Comparison of ENCODE assay signal across 8 mouse cellular contexts in the genomic region with DNA sequence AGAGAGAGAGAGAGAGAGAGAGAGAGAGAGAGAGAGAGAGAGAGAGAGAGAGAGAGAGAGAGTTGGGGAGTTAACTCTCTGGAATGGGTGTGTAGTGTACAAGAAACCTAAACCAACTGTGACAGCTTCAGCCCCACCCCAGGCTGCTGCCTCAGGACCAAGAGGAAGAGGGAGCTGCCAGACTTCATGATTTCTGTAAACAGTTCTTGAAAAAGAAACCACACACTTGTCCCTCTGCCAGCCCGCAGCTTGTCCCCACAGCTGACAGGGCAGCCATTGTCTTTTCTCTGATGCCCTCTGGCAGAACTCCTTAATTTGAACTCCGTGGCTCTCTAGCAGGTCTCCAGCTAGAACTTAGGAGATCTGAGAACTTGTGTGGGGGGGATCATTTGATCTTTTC. TPM values are rescaled to one million over a fixed set of nuclear protein-coding genes. Genes with fewer than 3 reads are reported as not detected.
DNase-seq lines count a peak whose midpoint lies in the region; ATAC-seq and TF ChIP-seq lines count a peak whose summit lies in the region.

No protein-coding gene starts in this region.

- H3K4me3 ChIP-seq in kidney, embryonic 14.5 days (ENCODE audit: low read length) = no peak overlapping the region
- H3K4me3 ChIP-seq in lung, embryonic 14.5 days (ENCODE audit: low read depth, low read length) = no peak overlapping the region
- H3K4me3 ChIP-seq in intestine, embryonic 15.5 days (replicated peaks) = no peak overlapping the region

- H3K4me1 ChIP-seq in kidney, embryonic 14.5 days (ENCODE audit: control insufficient read depth, insufficient read depth, low read length) = no peaks in the 10 kb centered on the region
- H3K4me1 ChIP-seq in lung, embryonic 14.5 days (ENCODE audit: insufficient read depth) = no peaks in the 10 kb centered on the region; the same call in 1 of the 2 replicates
- 0 out of 2 replicates have a peak, but pooled peaks cover 2% of the 10 kb centered on the region for H3K4me1 ChIP-seq in intestine, embryonic 15.5 days (replicated peaks)

- no peak for ATAC-seq in kidney, embryonic 14.5 days (ENCODE audit: low FRiP score, low TSS enrichment)
- peak; percentile 70; the same call in 1 of the 2 replicates for ATAC-seq in lung, embryonic 14.5 days (ENCODE audit: insufficient read depth)
- ATAC-seq in intestine, embryonic 15.5 days = no peak

- no peak for TF ChIP-seq CTCF in lung, embryonic 14.5 days (IDR thresholded peaks at IDR 0.05; ENCODE audit: low read depth)

- no peak overlapping the region for H3K27ac ChIP-seq in kidney, embryonic 14.5 days (ENCODE audit: low read depth, low read length)
- H3K27ac ChIP-seq in lung, embryonic 14.5 days (ENCODE audit: low read depth) = no peak overlapping the region
- no peak overlapping the region for H3K27ac ChIP-seq in intestine, embryonic 15.5 days

- H3K36me3 ChIP-seq in kidney, embryonic 14.5 days (ENCODE audit: control insufficient read depth, insufficient read depth, low read length) = no peaks in the 10 kb centered on the region
- no peaks in the 10 kb centered on the region for H3K36me3 ChIP-seq in lung, embryonic 14.5 days (ENCODE audit: insufficient read depth)
- no peaks in the 10 kb centered on the region for H3K36me3 ChIP-seq in intestine, embryonic 15.5 days

- peak; percentile 25 for DNase-seq in kidney, adult 18-20 months
- DNase-seq in Muller cell, postnatal 12 days (ENCODE audit: inconsistent ontology term) = peak; percentile 82
- peak; percentile 68 for DNase-seq in fibroblast of lung, adult 2 months (ENCODE audit: low read depth)
- peak; percentile 65 for DNase-seq in lung, embryonic 14.5 days
- DNase-seq in thymus, postnatal 10 days (ENCODE audit: low spot score in 2 of 2) = no peak
- no peak for DNase-seq in spleen, postnatal 4 days (ENCODE audit: low spot score in 2 of 2)

- H3K9me3 ChIP-seq in kidney, embryonic 14.5 days (ENCODE audit: control insufficient read depth, low read length) = no peaks in the 10 kb centered on the region
- no peaks in the 10 kb centered on the region for H3K9me3 ChIP-seq in lung, embryonic 14.5 days (ENCODE audit: low read depth, low read length)
- no peaks in the 10 kb centered on the region for H3K9me3 ChIP-seq in intestine, embryonic 15.5 days

- H3K4me2 ChIP-seq in kidney, embryonic 14.5 days (replicated peaks; ENCODE audit: low read depth, low read length) = no peak overlapping the region
- H3K4me2 ChIP-seq in lung, embryonic 14.5 days = no peak overlapping the region
- H3K4me2 ChIP-seq in intestine, embryonic 15.5 days (replicated peaks) = no peak overlapping the region

- no peak overlapping the region for H3K9ac ChIP-seq in kidney, embryonic 14.5 days (ENCODE audit: low read depth, low read length)
- H3K9ac ChIP-seq in lung, embryonic 14.5 days = no peak overlapping the region
- H3K9ac ChIP-seq in intestine, embryonic 15.5 days = no peak overlapping the region

- no peaks in the 10 kb centered on the region for H3K27me3 ChIP-seq in kidney, embryonic 14.5 days (ENCODE audit: control insufficient read depth, insufficient read depth, low read length)
- H3K27me3 ChIP-seq in lung, embryonic 14.5 days (ENCODE audit: insufficient read depth, low read length) = no peaks in the 10 kb centered on the region
- no peaks in the 10 kb centered on the region; the same call in 1 of the 2 replicates for H3K27me3 ChIP-seq in intestine, embryonic 15.5 days (replicated peaks)

- 39% methylated on average over 2 of the region's 2 CpGs for WGBS in kidney, embryonic 14.5 days
- WGBS in lung, embryonic 14.5 days = 22% methylated on average over 2 of the region's 2 CpGs
- WGBS in intestine, embryonic 15.5 days = 45% methylated on average over 2 of the region's 2 CpGs

RNA-seq across cellular contexts. Expression of a gene that starts 10.2 kb away (rescaled TPM):
- polyA plus RNA-seq in kidney, embryonic 14.5 days (2014; fragmentation: Nextera tagmentation; extraction: Ambion mirVana) = 2.0 and 2.6 TPM in 2 replicates
- 1.1 and 1.2 TPM in 2 replicates for polyA plus RNA-seq in lung, embryonic 14.5 days (2014; fragmentation: Nextera tagmentation; extraction: Ambion mirVana)
- 1.1 and 1.3 TPM in 2 replicates for polyA plus RNA-seq in intestine, embryonic 15.5 days (2015; fragmentation: Nextera tagmentation; extraction: Ambion mirVana)

RNA-seq across cellular contexts. Expression of a gene that starts 58.4 kb away (rescaled TPM):
- polyA plus RNA-seq in kidney, embryonic 14.5 days (2014; fragmentation: Nextera tagmentation; extraction: Ambion mirVana) = 73.2 and 103 TPM in 2 replicates
- polyA plus RNA-seq in lung, embryonic 14.5 days (2014; fragmentation: Nextera tagmentation; extraction: Ambion mirVana) = 70.3 and 71.0 TPM in 2 replicates
- 50.1 and 53.9 TPM in 2 replicates for polyA plus RNA-seq in intestine, embryonic 15.5 days (2015; fragmentation: Nextera tagmentation; extraction: Ambion mirVana)

Comparison
In these comparisons a context has a peak if more than half of its experiments do, and no peak if none do; other contexts are left out.
1. DNase-seq: peak in kidney, adult 18-20 months (single experiment), Muller cell, postnatal 12 days (single experiment), fibroblast of lung, adult 2 months (single experiment) and lung, embryonic 14.5 days (single experiment); none in thymus, postnatal 10 days (0 of 2) and spleen, postnatal 4 days (0 of 2).